Mouse (Mus musculus) liver, postnatal 0 days (tissue): ENCODE measurements around the gene Extl1.

ENCODE experiments used
- CTCF ChIP-seq: sonication (generic); IDR thresholded peaks from 2 replicates; pipeline ENCODE4 v1.5.1; 2016; ENCODE audit warnings: antibody characterized with exemption, low read depth
- EP300 ChIP-seq: IDR thresholded peaks from 2 replicates; pipeline ENCODE4 v1.6.1; 2016; ENCODE audit warnings: antibody characterized with exemption, low read depth, mild to moderate bottlenecking

DNA sequence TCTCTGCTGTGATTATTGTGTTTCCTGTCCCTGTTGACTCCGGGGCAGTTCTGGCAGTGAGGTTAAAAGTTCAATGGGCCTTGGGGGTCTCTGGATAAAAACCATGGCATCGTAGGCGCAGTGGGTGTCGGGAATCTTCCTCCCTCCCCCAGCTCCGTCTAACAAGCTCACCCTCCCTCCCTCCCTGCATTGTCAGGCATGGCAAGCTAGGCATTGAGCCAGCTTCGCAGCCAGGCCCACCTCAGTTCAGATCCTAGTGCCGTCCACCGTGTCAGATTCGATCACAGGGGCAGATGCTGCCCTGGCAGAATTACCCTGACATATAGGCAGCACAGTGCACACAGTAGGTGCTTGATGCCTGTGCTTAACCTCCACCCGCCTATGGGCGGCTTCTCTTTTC, 38.3 kb upstream of the Extl1 start:
- no peak for TF ChIP-seq CTCF
- TF ChIP-seq EP300 = no peak
